Mouse (Mus musculus) neural tube, embryonic 15.5 days (tissue): ENCODE results near the gene Ntrk3. TPM values are rescaled to one million over a fixed set of nuclear protein-coding genes. Genes with fewer than 3 reads are reported as not detected.

Source experiments
- ATAC-seq: fragments of 200-750 bp; cut with Nextera tagmentation; 2 replicates; pipeline ENCODE4 v1.8.0; 2017; ENCODE audit warnings: mild to moderate bottlenecking, moderate TSS enrichment, moderate library complexity; ENCODE audit not compliant: low FRiP score
- H3K27ac ChIP-seq: fragments of 300-500 bp; sonication (generic); replicated peaks from 2 replicates; pipeline ENCODE4 v1.5.1; 2015; ENCODE audit warnings: mild to moderate bottlenecking, inconsistent platforms
- H3K27me3 ChIP-seq: fragments of 300-500 bp; sonication (generic); replicated peaks from 2 replicates; pipeline ENCODE4 v1.6.1; 2015; ENCODE audit warnings: inconsistent platforms
- H3K36me3 ChIP-seq: fragments of 300-500 bp; sonication (generic); 2 replicates; pipeline ENCODE4 v1.6.1; 2015; ENCODE audit warnings: inconsistent platforms
- H3K4me1 ChIP-seq: fragments of 300-500 bp; sonication (generic); 2 replicates; pipeline ENCODE4 v1.6.1; 2015; ENCODE audit warnings: inconsistent platforms
- H3K4me2 ChIP-seq: fragments of 300-500 bp; sonication (generic); 2 replicates; pipeline ENCODE4 v1.6.1; 2015; ENCODE audit warnings: inconsistent platforms, mild to moderate bottlenecking, moderate library complexity
- H3K4me3 ChIP-seq: fragments of 300-500 bp; sonication (generic); replicated peaks from 2 replicates; pipeline ENCODE4 v1.5.1; 2015; ENCODE audit warnings: mild to moderate bottlenecking, inconsistent platforms
- H3K9ac ChIP-seq: fragments of 300-500 bp; sonication (generic); replicated peaks from 2 replicates; pipeline ENCODE4 v1.6.1; 2015; ENCODE audit warnings: mild to moderate bottlenecking, inconsistent platforms
- H3K9me3 ChIP-seq: fragments of 300-500 bp; sonication (generic); replicated peaks from 2 replicates; pipeline ENCODE4 v1.6.1; 2016; ENCODE audit warnings: inconsistent platforms
- WGBS: fragments of 180-500 bp; shearing (Covaris S2); methylation state at CpG from one replicate; pipeline ENCODE4 v1.1.7; 2015; ENCODE audit warnings: mixed read lengths; 5-methylcytosine and 5-hydroxymethylcytosine counted together
- polyA plus RNA-seq: library from polyadenylated mRNA; unstranded; fragments of >200 nt; fragmentation: Nextera tagmentation; extraction: Ambion mirVana; gene quantifications from 2 replicates; pipeline ENCODE4 v1.2.1, GENCODE M21; 2015

Gene Ntrk3
- polyA plus RNA-seq, 1 experiment from 2014 or later: 27.3 TPM

DNA sequence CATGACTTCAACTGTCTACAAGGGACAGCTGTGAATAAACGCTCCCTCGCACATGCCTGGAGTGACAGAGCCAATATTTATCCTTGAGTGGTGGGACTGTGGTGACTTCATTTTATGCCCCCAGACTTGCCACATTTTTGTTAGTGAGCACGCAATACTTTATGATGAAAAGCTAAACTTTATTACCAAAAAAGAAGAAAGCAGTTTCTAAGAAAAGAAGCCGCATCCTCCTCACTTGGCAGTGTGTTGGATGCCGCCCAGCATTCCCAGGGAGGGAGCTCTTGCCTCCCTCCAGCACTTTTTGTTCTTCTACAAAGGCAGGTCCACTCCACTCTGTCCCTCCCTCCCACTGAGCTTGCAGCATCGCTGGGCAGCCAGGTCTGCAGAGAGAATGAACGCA is 77.0 kb downstream of the Ntrk3 start:
- WGBS: 68% methylated on average over 7 of the region's 7 CpGs
- Histone ChIP-seq H3K9ac (no peak overlapping the region), H3K36me3 (no peaks in the 10 kb centered on the region), H3K27me3 (no peaks in the 10 kb centered on the region; the same call in 1 of the 2 replicates), H3K27ac (no peak overlapping the region), H3K4me3 (no peak overlapping the region), H3K4me2 (no peak overlapping the region), H3K4me1 (peaks cover 6% of the 10 kb centered on the region; the same call in 1 of the 2 replicates), H3K9me3 (no peaks in the 10 kb centered on the region)
- ATAC-seq: no peak

DNA sequence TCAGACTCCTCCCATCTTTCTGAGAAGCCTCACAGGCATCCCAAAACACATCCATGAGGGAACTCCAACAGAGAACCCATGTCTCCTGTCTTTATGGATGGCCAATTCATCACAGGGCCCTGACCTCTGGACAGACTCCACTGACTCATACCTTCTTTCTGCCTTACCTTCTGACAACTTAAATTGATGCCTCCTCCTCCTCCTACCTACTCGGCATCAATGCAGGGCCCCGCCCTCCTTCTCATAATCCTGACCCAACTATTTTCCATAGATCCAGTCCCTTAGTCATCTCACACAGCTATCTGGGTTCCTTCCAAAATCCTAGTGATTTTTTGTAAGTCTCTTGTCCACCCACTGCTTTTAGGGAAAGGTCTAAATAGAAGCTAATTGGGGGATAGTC is 78.0 kb downstream of the Ntrk3 start:
- no peaks in the 10 kb centered on the region for H3K9me3 ChIP-seq
- no peak overlapping the region for H3K27ac ChIP-seq
- no peak for ATAC-seq

DNA sequence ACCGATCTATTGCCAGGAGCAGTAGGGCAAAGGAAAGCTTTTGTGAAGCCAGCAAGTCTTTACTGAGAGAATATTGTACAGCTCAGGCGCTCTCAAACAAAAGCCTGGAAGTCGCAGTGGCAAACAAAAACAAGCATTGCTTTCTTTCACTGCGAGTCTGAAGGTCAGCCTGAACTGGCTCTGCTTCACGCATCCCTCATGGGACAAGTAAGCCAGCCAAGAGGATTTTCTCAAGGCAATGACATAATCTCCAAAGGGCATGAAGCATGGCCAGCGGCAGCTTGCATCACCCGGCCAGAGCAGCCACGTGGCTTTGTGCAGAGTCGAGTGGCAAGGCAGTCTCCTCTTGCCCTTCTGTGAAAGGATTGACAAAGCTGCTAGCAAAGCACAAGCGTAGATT is 79.8 kb downstream of the Ntrk3 start:
- 62% methylated on average over 10 of the region's 10 CpGs for WGBS
- ATAC-seq: no peak
- Histone ChIP-seq H3K9me3 (no peaks in the 10 kb centered on the region), H3K4me2 (no peak overlapping the region), H3K36me3 (no peaks in the 10 kb centered on the region), H3K9ac (no peak overlapping the region), H3K27ac (no peak overlapping the region), H3K4me1 (peaks cover 15% of the 10 kb centered on the region), H3K27me3 (peaks cover 3% of the 10 kb centered on the region), H3K4me3 (no peak overlapping the region)

More for the DNA sequence above, 78.0 kb downstream of the Ntrk3 start:
- H3K27me3 ChIP-seq: peaks cover 3% of the 10 kb centered on the region
- no peaks in the 10 kb centered on the region for H3K36me3 ChIP-seq
- H3K4me1 ChIP-seq: peaks cover 6% of the 10 kb centered on the region; the same call in 1 of the 2 replicates
- no peak overlapping the region for H3K4me2 ChIP-seq
- no peak overlapping the region for H3K4me3 ChIP-seq
- no peak overlapping the region for H3K9ac ChIP-seq
- WGBS: 98% methylated on average over 2 of the region's 2 CpGs

DNA sequence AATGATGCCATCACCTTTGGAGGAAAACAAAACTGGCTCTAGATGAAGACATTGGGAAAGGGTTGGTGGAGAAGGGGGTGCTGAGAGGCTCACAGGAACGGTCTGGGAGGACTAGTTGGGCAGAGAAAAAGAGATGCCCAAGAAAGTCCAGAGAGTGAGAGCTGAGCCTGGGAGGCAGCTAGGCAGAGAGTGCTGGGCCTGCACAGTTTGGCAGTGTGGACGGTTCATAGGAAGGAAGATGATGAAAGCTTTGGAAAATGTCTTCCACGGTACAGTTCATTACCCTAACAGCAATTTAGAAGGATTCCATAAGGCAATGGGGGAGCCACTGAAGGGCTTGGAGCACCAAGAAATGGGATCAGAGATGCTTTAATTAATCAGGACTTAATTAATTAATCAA is 81.6 kb downstream of the Ntrk3 start:
- H3K36me3 ChIP-seq: no peaks in the 10 kb centered on the region
- H3K4me2 ChIP-seq: no peak overlapping the region
- WGBS: 62% methylated on average over 3 of the region's 3 CpGs
- ATAC-seq: no peak
- H3K27me3 ChIP-seq: peaks cover 3% of the 10 kb centered on the region
- H3K4me3 ChIP-seq: no peak overlapping the region
- H3K9ac ChIP-seq: no peak overlapping the region
- H3K4me1 ChIP-seq: peaks cover 19% of the 10 kb centered on the region
- H3K9me3 ChIP-seq: no peaks in the 10 kb centered on the region
- H3K27ac ChIP-seq: no peak overlapping the region

DNA sequence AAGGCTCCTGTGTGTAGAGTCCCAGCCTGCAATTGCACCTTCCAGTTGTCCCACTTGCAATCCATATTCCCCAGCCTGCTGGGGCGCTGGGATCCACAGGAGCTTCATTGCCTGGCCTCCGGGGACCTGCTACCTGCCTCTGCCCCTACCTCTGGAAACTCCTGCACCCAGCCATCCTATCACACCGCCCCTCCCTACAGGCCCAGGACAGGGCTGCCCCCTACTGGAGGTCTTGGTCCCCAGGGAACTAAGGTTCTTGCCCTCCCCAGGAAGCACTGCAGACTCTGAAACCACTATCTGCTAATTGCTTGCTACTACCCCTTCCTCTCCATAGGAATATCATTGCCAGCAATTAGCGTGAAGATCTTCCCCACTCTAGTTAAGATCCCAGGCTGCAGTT is 84.1 kb downstream of the Ntrk3 start:
- no peak overlapping the region for H3K9ac ChIP-seq

DNA sequence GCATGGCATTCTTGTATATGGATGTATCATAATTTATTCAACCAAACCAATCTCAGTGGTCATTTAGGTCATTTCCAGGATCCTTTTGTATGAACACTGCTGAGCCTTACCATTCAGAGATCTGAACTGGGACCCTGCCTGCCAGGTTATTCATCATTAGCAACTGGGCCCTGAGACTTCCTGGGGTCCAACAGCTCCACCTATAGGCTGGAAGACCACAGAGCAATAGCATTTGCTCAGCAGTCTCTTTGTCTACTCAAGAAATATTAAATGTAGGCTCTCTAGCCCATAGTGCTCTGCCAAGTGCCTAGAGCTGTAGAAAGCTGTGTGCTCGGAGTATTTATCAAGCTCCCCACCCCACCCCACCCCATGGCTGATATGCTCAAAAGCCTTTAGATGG is 85.5 kb downstream of the Ntrk3 start:
- WGBS: 68% methylated on average over 1 of the region's 1 CpGs
- no peaks in the 10 kb centered on the region for H3K36me3 ChIP-seq
- no peak overlapping the region for H3K4me3 ChIP-seq
- no peak for ATAC-seq
- H3K4me1 ChIP-seq: peaks cover 13% of the 10 kb centered on the region
- H3K27ac ChIP-seq: no peak overlapping the region
- H3K9ac ChIP-seq: no peak overlapping the region
- H3K9me3 ChIP-seq: no peaks in the 10 kb centered on the region
- H3K4me2 ChIP-seq: no peak overlapping the region
- peaks cover 3% of the 10 kb centered on the region for H3K27me3 ChIP-seq

More for the DNA sequence above, 84.1 kb downstream of the Ntrk3 start:
- H3K4me1 ChIP-seq: peaks cover 19% of the 10 kb centered on the region
- no peak overlapping the region for H3K4me3 ChIP-seq
- H3K27ac ChIP-seq: no peak overlapping the region
- H3K36me3 ChIP-seq: no peaks in the 10 kb centered on the region
- ATAC-seq: no peak
- peaks cover 3% of the 10 kb centered on the region for H3K27me3 ChIP-seq
- H3K4me2 ChIP-seq: no peak overlapping the region
- 43% methylated on average over 4 of the region's 4 CpGs for WGBS
- no peaks in the 10 kb centered on the region for H3K9me3 ChIP-seq

DNA sequence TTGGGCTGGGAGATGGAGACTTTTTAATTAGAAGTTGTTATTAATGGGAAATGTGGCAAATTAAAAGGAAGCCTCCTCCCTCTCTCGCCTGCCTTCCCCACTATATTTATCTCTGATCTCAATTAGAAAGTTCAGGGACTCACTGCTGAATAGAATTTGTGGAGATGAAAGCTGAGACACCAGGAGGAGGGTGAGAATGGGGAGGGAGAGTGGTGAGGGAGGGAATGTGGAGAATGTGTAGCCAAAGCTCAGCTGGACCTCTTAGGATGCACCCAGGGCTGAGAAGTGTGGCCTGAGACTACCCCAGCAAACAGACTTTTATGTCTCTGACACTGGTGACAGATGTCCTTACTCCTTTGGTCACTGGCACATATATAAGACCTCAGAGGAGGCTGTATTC is 86.3 kb downstream of the Ntrk3 start:
- H3K27me3 ChIP-seq: peaks cover 3% of the 10 kb centered on the region
- ATAC-seq: no peak
- H3K36me3 ChIP-seq: no peaks in the 10 kb centered on the region
- H3K4me1 ChIP-seq: peaks cover 13% of the 10 kb centered on the region
- H3K27ac ChIP-seq: no peak overlapping the region
- no peak overlapping the region for H3K4me3 ChIP-seq
- WGBS: 36% methylated on average over 1 of the region's 1 CpGs
- no peak overlapping the region for H3K9ac ChIP-seq
- no peaks in the 10 kb centered on the region for H3K9me3 ChIP-seq
- no peak overlapping the region for H3K4me2 ChIP-seq

DNA sequence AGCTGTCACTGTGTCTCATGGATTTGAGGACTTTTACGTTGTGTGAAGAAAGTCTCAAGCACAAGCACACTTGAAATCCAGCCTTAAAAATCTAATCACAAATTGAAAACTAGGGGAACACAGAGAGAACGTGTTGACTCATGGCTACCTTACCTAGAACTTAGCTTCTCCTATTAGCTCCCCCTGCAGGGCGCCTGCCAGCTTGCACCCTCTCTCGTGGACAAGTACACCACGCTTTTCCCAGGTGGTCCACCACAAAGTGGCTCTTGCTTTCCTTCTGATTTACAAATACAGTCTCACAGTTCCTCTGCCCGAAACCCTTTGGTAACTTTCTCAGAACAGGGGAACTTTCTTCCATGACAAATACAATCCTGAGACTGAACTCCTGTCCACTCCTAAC is 94.1 kb downstream of the Ntrk3 start:
- ATAC-seq: no peak
- Histone ChIP-seq H3K4me1 (no peaks in the 10 kb centered on the region), H3K27ac (no peak overlapping the region)

DNA sequence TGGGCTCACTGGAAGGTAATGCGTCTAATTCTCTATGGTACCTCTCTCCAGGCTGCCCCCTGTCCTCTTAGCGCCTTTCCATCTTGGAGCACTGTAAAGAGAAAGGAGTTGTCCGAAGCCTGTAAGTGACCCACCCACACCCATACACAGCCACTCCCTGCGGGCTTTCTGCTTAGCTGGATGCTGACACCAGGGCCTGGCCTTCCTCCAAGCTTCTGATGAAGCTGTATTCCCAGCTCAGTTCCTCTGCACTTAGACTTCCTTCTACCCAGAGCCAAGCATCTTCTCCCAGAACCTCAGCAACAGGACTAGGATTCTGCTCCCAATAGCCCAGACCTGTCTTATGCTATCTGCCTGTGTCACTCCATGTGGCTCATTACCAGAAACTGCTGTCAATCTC is 114.1 kb downstream of the Ntrk3 start:
- no peak for ATAC-seq
- Histone ChIP-seq H3K9me3 (no peaks in the 10 kb centered on the region), H3K4me2 (no peak overlapping the region), H3K4me1 (peaks cover 16% of the 10 kb centered on the region), H3K9ac (no peak overlapping the region), H3K27me3 (no peaks in the 10 kb centered on the region), H3K4me3 (no peak overlapping the region), H3K36me3 (no peaks in the 10 kb centered on the region), H3K27ac (no peak overlapping the region)
- WGBS: 71% methylated on average over 4 of the region's 4 CpGs

More for the DNA sequence above, 94.1 kb downstream of the Ntrk3 start:
- Histone ChIP-seq H3K9me3 (no peaks in the 10 kb centered on the region), H3K27me3 (no peaks in the 10 kb centered on the region), H3K4me2 (no peak overlapping the region), H3K9ac (no peak overlapping the region), H3K36me3 (no peaks in the 10 kb centered on the region), H3K4me3 (no peak overlapping the region)
- WGBS: 74% methylated on average over 6 of the region's 6 CpGs

DNA sequence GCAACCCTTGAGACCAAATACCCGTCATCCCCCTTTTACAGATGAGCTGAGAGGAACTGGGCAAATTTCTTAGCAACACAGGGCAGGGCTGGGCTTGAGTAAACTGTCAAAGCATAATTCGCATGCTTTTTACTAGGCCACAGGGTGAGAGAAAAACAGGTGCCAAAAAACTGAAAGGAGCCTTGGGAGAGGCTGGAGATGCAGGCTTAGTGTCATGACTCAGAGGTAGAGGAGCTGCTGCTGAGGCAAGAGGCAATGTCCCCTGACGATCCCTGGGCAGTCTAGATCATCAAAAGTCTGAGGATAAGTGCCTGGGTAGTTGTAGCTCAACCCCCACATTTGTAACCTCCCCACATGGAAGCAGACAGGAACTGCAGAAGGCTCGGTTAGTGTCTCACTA is 116.7 kb downstream of the Ntrk3 start:
- no peak for ATAC-seq
- 59% methylated on average over 4 of the region's 4 CpGs for WGBS
- Histone ChIP-seq H3K27me3 (no peaks in the 10 kb centered on the region), H3K27ac (no peak overlapping the region), H3K36me3 (no peaks in the 10 kb centered on the region), H3K9me3 (no peaks in the 10 kb centered on the region), H3K4me3 (no peak overlapping the region), H3K4me2 (no peak overlapping the region), H3K9ac (no peak overlapping the region), H3K4me1 (peaks cover 16% of the 10 kb centered on the region)

DNA sequence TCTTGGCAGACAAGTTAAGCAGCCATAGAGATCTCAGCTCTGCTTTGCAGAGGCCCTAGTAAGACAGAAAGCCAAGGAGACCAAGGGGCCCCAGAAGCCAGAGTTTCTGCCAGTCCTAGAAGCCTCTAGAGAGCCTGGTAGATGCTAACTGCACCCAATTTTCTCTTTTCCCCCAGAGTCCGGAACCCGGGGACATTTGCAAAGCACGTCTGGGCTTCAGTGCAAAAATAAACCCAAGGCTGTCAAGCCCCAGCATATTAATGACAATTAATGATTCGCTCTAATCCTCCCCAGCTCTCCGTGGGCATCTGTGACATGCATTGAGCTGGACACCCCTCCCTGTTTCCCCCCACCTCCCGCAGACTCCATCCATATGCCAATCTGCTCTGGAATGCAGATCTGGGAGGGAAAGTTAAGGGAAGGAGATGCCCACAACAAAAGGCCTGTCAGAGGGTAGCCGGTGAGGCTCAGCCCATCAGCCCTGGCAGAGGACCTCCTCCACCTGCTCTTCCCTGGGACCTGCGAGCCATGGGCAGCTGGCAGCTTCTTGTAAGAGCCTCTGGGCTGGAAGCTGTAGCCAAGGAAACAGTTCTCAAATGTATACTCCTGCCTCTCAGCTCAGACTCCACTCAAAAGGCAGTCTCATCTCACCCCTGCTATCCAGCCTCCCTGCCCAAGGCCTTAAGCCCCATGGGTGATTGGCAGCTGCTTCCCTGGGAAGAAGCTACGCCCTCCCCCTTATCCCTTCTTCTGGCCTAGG is 117.8 kb downstream of the Ntrk3 start:
- peaks cover 16% of the 10 kb centered on the region for H3K4me1 ChIP-seq
- 34% methylated on average over 9 of the region's 9 CpGs for WGBS
- no peaks in the 10 kb centered on the region for H3K9me3 ChIP-seq
- H3K27me3 ChIP-seq: no peaks in the 10 kb centered on the region
- no peak overlapping the region for H3K4me3 ChIP-seq
- no peak overlapping the region for H3K9ac ChIP-seq
- H3K4me2 ChIP-seq: no peak overlapping the region
- H3K27ac ChIP-seq: no peak overlapping the region
- no peak; the same call in 1 of the 2 replicates for ATAC-seq
- no peaks in the 10 kb centered on the region for H3K36me3 ChIP-seq

DNA sequence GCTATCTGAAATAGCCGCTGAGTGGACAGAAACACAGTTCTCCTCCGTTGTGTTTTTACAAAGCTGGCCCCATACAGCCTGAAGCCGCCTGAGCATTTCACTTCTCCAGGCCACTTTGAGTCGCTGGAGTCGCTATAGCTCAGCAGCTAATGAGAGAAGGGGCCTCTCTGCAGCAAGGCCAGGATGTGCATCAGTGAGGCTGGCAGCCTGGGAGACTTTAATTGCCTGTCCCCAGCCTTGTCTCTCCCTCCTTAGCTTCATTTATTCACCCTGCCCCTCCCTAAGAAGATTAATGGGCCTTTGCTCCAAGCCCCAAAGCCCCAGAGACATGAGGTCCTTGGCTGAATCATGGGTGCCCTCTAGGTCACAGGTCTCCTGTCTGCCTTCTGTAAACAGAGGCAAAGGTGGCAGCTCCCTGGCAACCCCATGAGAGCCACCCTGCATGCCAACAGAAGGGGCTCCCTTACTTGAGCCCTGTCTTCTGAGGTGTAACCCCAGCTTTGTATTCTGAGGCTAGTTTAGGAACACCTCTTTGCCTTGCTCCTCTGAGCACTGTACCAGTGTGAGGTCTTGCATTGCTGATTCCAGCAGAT is 132.2 kb downstream of the Ntrk3 start:
- Histone ChIP-seq H3K27me3 (no peaks in the 10 kb centered on the region), H3K4me1 (peaks cover 10% of the 10 kb centered on the region; the same call in 1 of the 2 replicates), H3K36me3 (no peaks in the 10 kb centered on the region), H3K9me3 (no peaks in the 10 kb centered on the region), H3K4me2 (no peak overlapping the region), H3K4me3 (no peak overlapping the region), H3K27ac (no peak overlapping the region), H3K9ac (no peak overlapping the region)
- 30% methylated on average over 5 of the region's 5 CpGs for WGBS
- no peak for ATAC-seq
